Mouse (Mus musculus) cerebellum, postnatal 14 days (tissue): ENCODE measurements at regions not wholly inside any gene's neighbourhood (a gene's known extent, or its start where the extent isn't known, plus 50 kb on each side); places are given as distances from the start of the nearest gene placed in this dataset.

ENCODE experiments used
- DNase-seq, 2 experiments: peaks; one replicate each; pipeline ENCODE4 v3.0.0; 2021; ENCODE audit warnings: mixed read lengths in 2 of 2

- no peak for DNase-seq
These were observed 116.7 kb upstream of the Cpm start for GRCm38 (mm10) chr10:117512424-117513257.

- no peak for DNase-seq
These were observed 117.6 kb upstream of the Cpm start for GRCm38 (mm10) chr10:117511483-117512406.

GRCm38 (mm10) chr10:117510529-117511482, 118.5 kb upstream of the Cpm start:
- no peak for DNase-seq

- no peak for DNase-seq
These were observed 119.1 kb upstream of the Cpm start for GRCm38 (mm10) chr10:117510224-117510486.

GRCm38 (mm10) chr10:117509431-117510223, 119.7 kb upstream of the Cpm start:
- no peak for DNase-seq

DNA sequence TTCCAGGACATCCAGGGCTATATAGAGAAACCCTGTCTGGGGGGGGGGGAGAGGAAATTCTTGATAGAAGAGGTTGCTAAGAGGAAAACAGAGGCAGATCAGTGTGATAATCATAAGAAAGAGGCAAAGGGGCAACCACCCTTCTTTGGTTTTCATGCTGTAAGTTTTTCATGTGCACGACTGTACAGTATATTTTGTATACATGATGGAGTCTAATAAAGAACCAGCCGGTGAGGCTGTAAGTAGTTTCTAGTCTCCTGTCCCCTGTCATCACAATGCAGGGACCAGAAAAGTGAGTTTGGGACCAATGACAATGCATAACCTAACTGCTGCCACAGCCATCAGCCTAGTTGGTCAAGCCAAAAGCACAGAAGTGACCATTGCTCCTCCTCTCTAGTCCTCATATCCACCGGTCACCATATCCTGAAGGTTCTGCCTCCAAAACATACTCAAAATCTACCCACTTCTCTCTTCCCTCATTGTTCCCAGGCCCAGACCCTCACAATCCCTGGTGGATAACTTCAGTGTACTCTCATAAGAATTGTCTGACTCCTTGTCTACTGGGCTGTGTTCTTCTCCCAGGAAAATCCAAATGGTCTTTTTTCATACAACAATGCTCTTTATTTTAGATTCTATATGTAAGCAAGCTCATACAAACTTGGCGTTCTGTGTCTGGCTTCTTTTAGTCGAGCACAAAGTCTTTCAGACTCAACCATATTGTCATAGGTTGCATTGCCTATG, 122.9 kb upstream of the Cpm start:
- no peak for DNase-seq

- DNase-seq: no peak
These were observed 123.8 kb upstream of the Cpm start for GRCm38 (mm10) chr10:117505529-117505928.

GRCm38 (mm10) chr10:117505057-117505456, 124.2 kb upstream of the Cpm start:
- DNase-seq: no peak

- DNase-seq: no peak
These were observed 124.6 kb upstream of the Cpsf6 start for GRCm38 (mm10) chr10:117504267-117504902.

DNA sequence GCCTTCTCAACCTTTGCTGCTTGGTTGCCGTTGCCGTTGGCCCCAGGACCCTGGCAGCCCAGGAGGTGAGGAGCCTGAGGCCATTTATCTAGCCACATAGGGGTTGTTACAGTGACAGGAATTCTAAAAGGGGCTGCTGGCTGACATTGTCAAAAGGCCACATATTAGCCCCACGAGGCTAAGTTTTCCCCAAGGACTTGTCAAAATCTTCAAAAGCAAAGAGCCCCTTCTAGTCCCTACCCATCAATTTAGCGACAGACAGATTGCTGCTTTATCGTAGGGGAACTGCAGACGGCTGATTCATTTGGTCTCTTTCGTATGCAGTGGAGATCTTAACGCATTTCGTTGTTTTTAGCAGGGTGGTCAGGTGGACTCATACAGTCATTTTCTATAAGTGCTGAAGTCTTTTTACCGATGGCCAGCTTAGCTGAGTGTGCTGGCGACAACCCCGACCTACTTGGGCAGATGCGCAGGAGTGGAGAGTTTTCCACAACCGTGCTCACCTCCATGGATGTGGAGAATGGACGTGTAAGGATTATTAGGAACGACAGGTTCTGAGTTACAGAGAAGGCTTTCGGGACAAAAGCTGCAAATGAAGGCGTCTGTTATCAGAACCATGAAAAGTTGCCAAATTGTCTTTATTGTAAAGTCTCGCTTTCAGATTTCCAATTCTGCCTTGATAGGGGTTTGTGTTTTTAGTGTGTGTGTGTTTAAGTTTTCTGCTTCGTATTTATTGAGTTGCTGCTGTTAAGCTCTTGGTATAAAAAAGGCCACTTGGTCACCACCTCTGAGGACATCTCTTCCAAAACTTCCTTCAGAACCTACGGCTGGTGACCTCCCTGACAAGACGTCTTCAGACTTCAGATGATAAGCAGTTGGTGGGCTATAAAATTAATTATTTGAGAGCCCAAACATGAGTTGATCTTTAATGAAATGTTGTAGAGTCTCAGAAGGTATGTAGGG, 123.7 kb upstream of the Cpsf6 start:
- no peak for DNase-seq

DNA sequence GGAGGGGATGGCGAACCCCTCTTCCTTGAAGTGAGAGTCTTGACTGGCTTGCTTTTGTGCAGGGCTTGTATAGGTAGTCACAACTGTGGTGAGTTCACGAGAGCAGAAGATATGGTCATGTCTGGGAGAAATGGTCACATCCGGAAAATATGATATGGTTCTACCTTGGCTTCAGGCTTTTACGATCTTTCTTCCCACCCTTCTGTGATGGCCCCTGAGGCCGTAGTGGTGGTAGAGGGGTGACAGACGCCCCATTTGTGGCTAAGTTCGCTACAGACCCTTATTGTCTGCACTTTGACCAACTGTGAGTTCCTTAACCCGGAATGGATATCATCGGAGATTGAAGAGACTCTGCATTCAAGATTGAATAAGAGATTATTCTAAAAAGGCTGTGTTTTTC, 122.9 kb upstream of the Cpsf6 start:
- DNase-seq: no peak

GRCm38 (mm10) chr10:117502135-117502534, 122.3 kb upstream of the Cpsf6 start:
- DNase-seq: no peak

- no peak for DNase-seq
These were observed 121.6 kb upstream of the Cpsf6 start for GRCm38 (mm10) chr10:117501426-117501825.

DNA sequence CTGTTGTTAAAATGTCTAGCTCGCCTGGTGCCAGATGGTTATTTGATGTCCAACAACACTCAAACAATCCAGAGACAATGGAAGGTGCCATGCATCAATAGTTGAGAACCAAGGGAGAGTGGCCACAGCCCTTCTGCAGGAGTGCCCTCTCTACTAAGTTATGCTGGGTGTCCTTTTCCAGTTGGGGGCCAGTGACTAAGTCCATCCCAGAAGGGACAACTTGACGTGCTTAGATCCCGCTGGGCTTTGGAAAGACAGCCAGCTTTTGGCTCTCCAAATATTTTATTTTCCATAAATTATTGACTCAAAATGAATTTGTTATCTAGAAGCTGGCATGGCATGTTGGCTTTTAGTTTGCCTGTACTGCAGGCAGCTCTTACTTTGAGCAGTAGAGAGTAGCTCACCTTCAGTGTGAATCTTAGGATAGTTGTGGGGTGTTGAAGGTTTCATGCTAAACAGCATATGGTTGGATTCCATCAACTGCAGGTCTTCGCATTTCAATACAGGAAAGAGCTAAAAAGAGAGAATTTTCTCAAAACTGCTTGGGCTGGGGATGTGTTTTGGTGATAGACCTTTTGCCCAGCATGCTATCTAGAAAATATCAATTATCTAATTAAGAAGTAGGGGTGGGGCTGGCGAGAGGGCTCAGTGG, 120.8 kb upstream of the Cpsf6 start:
- DNase-seq: no peak

GRCm38 (mm10) chr10:117499864-117500453, 120.1 kb upstream of the Cpsf6 start:
- DNase-seq: no peak

GRCm38 (mm10) chr10:117499177-117499863, 119.5 kb upstream of the Cpsf6 start:
- no peak for DNase-seq

DNA sequence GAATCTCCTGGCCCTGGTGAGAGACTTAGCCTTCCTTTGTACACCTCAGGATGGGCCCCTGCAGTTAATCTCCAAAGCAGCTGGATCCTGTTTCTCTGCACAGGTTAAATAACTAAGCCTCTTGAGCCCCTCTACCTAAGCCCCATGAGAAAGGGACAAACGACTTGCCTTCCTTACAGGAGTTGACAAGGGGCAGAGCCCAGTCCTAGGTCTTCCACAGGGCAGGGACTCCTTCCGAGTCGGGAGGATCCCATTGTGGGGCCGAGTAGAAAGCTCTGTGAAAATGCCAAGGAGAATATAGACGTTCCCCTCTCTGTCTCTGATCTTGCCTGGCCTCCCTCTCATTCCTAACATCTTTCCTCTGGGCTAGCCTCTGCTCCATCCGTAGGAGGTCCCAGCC, 118.7 kb upstream of the Cpsf6 start:
- no peak for DNase-seq
